Mouse (Mus musculus): ENCODE data around the gene Washc4.

The Washc4 gene

DNA sequence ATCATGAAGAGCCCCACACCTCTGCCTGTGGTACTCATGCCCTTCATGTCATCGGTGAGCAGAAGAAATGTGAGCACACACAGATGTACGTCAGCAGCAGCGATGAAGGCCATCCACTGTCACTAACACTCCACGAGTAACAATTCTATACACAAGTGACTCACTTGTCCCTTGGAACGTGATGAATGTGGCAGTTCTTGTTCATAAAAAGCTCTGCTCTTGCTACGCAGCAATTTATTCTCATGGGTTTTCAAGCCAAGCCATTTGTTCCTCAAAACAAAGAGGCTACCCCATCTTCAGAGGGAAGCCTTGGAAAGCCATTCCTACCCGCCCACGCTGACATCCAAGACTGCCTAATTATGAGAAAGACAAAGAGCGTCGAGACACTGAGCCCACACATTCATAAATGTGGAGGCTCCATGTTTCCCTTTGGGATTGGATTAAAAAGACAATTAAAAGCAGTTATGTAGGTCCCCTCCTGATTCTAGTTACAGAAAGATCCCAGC is 96.4 kb downstream of the Washc4 start:
- peak; percentile 14 for DNase-seq

DNA sequence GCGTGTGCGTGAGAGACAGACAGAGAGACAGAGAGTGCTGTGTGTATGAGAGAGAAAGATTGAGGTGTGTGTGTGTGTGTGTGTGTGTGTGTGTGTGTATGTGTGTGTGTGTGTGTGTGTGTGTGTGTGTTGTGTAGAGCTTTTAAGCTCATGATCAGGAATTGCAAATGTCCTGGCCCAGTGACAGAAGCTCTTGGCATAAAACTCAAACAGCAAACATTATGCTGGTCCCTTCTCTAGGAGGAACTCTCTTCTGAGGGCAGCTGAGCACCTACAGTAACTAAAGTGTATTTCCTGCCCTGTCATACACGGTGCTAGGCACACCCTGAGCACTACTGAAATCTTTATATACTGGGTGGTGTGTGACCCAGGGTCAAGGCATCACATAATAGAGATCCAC is 98.1 kb downstream of the Washc4 start:
- peak; percentile 49 for DNase-seq

DNA sequence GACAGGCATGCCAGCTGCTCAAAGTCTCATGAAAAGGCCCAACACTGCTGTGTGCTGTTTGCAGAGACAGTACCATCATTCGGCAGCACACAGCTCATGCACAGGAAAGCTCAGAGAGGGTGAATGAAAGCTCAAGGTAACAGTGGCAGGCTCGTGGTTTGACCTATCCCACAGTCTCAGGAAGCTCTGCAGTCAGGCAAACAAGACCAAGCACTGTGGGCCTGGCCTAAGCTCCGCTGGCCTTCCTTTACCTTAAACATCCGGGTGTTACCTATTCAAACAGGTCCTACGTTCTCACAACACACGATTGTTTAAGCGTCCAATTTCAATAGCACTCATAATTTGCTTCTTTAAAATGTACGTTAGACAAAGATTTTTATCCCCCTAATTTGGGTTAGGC is 100.6 kb downstream of the Washc4 start:
- no peak for DNase-seq

- peak; percentile 45 for DNase-seq
These were observed 101.5 kb downstream of the Washc4 start for GRCm38 (mm10) chr10:83644865-83645715.

GRCm38 (mm10) chr10:83645716-83645990 is 102.1 kb downstream of the Washc4 start:
- DNase-seq: no peak

Data from cerebellum, adult 8-10 months (tissue).